Mouse (Mus musculus) left cerebral cortex, postnatal 4 days (tissue): ENCODE data around the gene Thsd7a. TPM values are rescaled to one million over a fixed set of nuclear protein-coding genes. Genes with fewer than 3 reads are reported as not detected.
A peak's percentile ranks its signal among the peaks of the same experiment; 100 is the strongest.

ENCODE experiments used
- DNase-seq: peaks from one replicate; pipeline ENCODE4 v3.0.0-alpha.2; 2022
- intact Hi-C: fragments of 180-260 bp; cut with DNase I; formaldehyde crosslinking; loops from one replicate; pipeline ENCODE4 v1.15.1; 2025
- total RNA-seq, 2 experiments: library from RNA; stranded (reverse); gene quantifications; 2 replicates each; pipeline ENCODE4 v1.2.3; 2021

Gene Thsd7a
- total RNA-seq, 2 experiments from 2014 or later: 42.6 to 46.4 TPM

DNA sequence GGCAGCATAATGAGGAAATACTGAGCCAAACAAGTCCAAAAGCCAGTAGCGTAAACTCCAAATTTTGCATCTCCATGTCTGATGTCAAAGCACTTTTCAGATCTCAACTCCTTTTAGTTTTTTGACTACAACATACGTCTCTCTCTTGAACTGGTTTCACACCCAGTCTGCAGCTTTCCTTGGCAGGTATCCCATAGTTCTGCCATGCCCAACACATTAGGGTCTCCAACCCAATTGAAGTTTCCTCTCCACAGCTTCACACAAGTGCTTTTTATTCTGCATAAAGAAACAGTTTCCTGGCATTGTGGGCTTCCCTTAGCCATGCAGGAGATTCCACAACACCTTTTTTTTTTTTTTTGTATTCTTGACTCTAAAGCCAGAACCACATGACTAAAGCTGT lies 50.1 kb downstream of the Thsd7a start:
- intact Hi-C loops: no loop called here
- no peak for DNase-seq

DNA sequence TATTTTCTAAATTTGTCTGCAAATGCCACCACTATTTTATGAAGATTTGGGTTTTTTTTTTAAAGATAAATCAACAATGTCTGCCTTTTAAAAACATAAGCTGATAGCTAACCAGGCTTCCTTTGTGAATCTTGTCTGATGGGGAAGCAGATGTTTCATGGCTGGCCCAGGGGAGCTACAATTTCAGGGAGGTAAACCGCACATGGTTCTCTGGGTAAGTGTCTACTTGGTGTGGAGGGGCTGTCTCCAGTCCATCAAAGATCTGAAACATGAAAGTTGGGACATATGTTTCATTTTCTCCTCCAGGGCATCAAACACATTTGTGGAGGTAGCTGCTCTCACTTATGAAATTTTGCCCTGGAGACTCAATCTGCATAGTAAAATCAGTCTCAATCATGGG lies 55.5 kb downstream of the Thsd7a start:
- no peak for DNase-seq
- intact Hi-C loops: no loop called here

DNA sequence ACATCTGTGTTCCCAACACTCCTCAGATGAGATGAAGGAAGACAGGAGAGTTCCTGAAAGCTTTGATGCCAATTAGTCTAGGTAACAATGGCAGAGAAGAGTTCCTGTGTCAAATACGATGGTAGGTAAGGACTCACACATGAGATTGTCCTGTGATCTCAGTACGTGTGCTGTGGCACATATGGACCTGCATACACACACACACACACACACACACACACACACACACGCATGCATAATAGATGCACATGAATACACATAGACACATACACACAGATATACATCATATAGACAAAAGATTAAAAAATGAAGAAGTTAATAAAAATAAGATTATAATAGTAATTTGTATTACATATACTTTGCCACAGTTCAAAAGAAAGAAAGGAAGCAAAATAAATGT lies 56.0 kb downstream of the Thsd7a start:
- intact Hi-C loops: no loop called here

DNA sequence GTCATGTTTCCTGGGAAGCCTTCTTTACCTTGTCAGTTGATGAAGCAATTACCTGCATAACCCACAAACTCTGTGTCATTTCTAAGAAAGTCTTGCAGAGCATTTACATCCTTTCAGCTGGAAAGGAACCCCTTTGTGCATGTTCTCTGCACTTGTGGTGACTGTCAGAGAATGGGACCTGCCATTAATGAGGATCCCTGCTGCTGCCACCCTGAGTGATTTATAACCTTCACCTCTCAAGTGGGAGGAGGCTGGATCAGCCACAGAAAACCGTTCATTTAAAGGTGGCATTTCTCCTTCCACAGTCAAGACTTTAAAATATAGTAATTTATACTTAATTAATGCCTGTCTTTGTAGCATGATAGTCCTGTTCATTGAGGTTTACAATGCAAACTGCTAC lies 99.6 kb downstream of the Thsd7a start:
- no peak for DNase-seq
- intact Hi-C loops: no loop called here

More for the DNA sequence above, 56.0 kb downstream of the Thsd7a start:
- DNase-seq: no peak

DNA sequence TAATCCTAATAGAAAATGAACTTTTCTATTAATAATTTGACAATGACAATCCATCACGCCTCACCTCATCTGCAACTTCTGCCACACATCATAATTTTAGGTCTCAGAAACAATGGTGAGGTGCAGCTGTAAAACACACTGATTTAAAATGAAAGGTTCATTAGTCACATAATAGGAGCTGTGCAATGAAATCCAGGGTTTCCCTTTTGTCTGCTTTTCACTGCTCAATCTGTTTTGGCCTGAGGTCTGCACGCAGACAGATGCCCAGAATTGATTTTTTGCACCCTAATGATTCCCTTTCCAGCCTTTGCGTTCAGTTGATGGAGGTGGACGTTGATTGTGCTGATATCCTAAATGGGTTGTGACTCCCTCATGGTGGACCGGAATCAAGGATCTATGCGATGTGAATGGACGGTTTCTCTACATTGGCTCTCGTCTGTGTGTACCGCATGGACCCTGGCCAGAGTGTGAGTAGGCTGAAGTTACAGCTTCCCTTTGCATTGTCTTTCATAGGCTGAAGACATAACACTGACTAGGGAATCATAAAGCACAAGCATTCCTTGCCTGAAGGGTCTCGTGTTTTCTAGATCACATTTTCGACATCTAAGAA lies 120.5 kb downstream of the Thsd7a start:
- intact Hi-C loops: no loop called here
- DNase-seq: no peak

DNA sequence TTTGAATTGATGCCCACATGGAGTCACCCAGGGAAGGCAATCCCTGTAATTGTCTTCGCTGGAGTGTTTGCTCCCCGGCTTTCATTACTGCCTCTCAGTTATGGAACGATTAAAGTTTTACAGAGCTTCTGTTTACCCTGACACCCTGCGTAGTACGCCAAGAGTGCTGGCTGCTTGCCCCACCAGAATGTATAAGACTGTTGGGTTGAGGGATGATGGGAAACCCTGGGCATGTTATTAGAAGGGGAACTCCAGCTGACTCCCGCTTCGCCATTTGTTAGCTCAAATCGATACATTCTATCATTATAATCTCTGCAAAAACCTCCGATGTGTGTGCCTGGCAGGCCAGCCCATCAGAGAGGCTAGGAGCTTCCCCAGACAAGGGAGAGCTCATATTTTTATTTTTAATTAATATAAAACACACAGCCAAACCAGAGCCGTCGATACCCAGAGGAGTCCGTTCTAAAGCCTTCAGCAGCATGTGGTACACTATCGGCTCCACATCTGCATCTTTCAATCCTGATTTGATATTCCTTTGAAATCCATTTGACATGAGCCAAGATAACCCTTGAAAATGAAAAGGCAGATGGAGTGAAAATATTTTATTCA lies 142.5 kb downstream of the Thsd7a start:
- no peak for DNase-seq
- intact Hi-C loops: no loop called here

DNA sequence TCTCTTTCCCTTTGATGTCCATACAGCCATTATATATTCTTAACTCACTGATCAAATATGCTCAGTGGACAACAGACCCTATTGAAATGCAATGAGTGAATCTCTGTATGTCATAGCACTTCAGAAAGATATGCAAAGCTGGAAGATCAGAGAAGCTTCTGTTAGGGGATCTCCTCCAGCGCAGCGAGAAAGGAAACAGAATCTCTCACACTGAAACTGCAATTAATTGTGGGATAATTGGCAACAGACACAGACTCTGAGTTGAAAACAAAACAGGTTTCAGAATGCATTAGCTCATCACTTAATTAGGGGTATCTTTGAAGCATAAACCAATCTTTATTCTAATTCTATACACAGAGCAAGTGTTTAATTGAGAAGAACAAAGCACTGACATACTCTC lies 146.3 kb downstream of the Thsd7a start:
- DNase-seq: no peak
- intact Hi-C loops: no loop called here

DNA sequence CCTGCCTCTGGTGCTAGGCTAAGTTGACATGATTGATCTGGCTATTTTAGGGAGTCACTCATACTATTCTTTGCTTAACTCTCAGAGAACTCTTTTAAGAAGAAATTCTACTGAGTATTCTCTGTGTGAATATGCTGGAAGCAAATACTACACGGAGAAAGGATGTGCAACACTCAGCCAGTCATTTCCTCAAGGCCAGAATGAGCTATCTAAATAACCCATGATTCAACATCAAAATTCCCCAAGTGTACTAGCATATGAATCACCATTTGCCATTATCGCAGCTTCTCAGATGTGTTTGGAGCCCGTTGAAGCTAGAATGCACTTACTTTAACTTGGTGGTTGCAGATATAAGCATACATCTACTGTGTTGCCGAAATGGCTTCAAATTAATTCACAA lies 147.0 kb downstream of the Thsd7a start:
- intact Hi-C loops: no loop called here
- no peak for DNase-seq

DNA sequence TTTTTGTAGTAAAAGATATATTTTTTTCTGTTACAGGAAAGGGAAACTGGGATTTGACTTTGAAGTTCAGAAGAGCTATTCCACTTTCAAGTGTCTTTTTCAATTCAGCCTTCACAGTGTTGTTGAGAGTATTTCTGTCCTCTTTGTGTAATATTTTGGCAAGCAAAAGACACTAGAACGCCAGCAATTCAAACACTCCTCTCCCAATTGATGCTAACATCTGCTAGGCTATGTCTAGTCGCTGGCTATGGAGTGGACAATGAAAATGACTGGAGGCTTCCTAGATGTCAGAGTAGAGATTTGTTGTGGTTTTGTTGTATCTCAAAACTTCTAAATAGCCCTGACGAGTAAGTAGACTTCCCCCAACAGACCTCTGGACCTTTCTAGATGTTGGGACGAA lies 164.8 kb downstream of the Thsd7a start:
- no peak for DNase-seq
- intact Hi-C loops: no loop called here

DNA sequence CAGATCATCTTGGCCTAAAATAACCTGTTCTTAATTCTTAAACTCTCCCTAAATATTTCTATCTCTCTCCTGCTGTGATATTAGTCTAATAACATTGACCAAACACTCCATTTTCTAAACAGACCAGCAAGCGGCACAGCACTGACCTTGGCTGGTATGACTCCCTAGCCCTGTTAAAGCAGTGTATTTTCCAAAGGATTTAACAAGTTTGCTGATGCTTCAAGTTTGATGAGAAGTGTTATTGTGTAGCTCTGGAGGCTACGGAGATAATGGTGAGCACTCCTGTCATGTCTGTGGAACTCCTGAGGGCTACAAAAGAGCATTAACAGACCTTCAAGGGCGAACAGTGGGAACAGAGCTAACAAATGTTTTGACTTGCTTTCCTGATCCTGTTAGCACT lies 168.1 kb downstream of the Thsd7a start:
- intact Hi-C loops: no loop called here
- DNase-seq: no peak

DNA sequence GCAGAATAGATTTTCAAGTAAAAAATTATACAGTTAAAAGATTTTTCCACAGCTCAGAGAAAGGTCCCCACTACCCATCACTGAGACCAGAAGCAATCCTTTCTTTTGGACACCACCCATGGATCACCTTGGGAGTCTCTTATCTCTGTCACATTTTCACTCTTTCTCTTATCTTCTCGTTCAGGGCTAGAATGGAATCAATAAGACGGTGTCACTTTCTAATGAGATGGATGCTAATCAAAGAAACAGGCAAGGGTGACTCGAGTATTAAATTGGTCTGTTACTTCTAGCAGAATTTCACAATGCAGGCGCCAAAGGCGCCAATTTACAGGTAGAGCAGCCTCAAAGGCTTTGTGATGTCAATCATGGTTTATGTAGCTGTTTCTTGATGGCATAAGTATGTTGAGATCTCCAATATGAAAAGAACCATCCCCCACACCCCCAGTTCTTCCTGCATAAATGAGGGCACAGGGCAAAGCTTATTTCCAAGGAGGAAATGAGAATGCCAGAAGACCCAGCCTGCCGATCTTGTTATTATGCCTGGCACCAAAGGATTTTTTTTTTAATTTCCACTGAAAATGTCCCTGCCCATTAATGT lies 173.5 kb downstream of the Thsd7a start:
- intact Hi-C loops: no loop called here
- no peak for DNase-seq

DNA sequence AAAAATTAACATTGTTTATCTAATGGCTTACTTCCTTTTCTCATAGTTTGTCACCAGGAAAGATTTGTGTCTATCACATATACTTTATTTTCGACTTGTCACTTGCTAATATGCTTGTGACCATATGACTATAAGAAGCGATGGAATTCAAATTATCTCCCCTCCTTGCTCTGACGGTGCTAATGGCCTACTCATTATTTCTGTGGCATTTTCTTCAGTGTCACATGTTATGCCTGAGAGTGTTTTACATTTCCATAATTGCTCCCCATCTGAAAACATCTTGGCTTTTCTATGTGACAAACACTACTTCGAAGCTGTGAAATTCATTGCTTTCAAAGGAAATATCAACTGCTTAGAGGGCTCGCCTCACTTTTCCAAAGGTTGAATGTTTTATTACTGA lies 177.0 kb downstream of the Thsd7a start:
- no peak for DNase-seq
- intact Hi-C loops: no loop called here

DNA sequence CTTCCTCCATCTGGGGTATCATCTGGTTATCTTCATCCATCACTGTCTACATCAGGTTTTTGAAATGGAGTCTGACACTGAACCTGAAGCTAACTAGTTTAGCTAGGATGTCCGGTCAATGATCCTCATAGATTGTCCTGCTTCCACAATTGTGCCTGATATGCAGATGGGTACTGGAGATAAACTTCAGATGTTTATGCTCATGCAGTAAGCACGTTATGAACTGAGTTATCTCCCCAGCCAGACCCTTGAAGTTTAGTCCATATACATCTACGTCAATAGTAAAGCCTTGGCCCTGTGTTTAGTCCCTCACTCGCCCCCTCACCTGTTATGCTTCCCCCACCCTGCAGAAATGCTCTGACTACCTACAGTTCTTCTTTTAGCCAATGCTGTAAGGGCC lies 184.1 kb downstream of the Thsd7a start:
- DNase-seq: no peak
- intact Hi-C loops: no loop called here

DNA sequence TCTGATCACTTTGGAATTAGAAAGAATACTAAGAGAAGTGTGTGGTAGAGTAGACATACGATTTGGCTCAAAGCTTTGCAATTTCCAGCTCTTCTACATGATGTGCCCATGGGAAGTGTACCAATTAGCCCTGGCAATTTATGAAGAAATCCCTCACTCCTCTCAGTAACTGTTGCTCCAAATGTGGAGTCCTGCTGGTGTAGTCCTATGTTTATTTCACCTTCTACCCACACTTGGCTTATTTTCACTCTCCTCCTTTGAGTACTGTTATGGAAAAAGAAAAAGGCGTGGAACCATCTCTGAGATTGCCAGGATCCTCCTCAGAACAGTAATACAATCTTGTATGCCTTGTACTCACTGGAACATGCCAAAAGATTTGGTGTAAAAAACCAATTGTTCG lies 186.9 kb downstream of the Thsd7a start:
- intact Hi-C loops: no loop called here
- no peak for DNase-seq

DNA sequence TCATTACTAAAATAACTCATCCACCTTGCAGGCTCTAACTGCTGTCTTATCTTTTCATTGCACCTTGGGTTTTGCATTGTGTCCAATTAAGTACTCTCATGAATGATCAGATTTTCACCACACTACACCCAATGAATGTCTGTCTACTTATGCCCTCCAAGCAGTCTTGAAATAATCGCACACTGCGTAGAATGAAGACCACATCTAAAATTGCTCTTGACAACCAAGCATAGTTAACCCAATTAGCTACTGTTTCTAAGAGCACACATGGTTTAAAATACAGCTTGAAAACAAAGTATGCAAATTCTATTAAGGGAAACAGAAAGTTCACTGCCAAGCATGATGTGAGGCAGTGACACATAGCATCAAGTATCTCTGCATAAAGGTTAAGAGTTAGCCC lies 188.7 kb downstream of the Thsd7a start:
- intact Hi-C loops: no loop called here
- no peak for DNase-seq

DNA sequence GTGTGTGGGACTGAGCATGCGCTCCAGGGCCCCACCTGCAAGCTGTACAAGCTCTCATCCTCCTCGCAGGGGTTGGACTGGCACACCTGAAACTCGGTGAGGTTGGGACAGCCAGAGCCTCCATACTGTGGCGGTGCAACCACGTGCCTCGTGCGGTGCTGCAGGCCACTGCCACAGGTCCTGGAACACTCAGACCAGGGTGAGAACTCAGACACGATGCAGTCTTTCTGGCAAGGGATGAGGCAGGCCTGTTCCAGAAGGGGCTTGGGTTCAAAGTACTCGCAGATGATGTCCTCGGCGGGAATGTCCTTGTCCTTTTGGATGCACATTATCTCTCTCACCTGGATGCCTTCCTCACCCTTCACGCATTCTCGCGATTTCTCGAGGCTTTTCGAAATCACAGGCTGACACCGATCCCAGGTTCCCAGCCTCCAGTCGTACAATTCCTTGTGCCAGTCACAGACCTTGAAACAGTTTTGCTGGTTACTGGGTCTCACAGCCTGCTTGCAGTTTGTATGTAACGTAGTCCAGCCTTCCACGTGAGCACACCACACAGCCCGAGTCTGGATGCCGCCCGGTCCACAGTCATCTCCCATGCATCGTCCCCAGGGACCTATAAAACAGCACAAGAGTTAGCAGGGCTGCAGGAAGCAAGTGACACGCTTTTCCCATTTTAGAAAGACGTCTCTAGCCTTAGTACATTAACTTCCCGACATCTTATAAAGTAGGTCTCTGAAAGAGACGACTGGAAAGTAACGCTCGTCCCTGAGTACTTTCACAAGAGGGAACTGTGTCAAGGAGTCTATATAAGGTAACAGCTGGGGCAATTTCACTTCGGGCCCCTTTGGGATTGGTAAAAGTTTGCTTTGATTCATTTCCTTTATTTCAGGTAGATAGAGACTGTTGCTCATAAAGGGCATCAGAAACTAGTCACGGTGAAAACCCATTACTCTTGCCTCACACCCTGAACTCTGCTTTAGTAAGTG lies 193.8 kb downstream of the Thsd7a start:
- DNase-seq: peak; percentile 0
- intact Hi-C loops: no loop called here

DNA sequence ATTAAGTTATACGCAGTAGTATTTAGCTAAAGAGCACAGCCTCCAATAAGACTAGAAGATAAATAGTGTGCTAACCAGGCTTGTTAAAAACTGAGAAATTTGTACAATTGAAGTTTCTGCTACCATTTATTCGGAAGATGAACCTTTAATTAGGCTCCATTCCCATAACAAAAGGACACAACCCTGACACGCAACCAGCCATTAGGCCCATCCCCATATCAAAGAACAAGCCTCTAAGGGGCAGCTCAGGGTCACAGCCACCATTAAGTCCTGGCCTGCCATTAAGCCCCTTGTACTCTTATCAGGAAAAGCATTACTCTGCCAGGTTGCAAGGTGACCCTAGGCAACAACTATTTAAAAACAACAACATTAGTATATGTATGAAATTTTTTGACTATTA lies 198.0 kb downstream of the Thsd7a start:
- no peak for DNase-seq
- intact Hi-C loops: no loop called here

DNA sequence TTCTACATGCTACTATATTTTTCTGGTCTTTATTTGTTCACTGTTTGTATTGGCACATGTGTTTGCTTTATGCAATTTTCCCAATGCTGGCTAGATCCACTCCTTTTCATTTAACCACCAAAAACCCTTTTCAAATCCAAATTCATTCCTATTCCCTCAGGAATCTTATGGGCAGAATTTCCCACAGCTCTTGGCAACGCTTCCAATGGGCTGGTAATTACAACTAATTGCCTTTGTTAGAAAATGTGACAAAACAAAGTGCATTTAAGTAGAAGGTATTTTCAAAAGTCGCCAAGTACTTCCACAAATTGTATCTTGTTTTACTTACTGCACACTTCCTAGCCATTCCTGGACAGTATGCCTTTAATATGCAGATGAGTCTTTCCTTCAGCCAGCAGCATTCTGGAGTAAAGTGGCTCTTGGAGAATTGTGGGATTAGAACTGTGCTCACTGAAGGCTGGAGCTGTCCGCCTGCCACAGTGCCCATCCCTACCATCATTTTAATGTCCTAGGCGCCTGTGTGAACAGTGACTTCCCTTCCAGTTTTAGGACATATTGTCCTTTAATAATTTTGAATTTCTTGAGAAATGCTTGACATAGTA lies 199.1 kb downstream of the Thsd7a start:
- DNase-seq: peak; percentile 41
- intact Hi-C loops: no loop called here

DNA sequence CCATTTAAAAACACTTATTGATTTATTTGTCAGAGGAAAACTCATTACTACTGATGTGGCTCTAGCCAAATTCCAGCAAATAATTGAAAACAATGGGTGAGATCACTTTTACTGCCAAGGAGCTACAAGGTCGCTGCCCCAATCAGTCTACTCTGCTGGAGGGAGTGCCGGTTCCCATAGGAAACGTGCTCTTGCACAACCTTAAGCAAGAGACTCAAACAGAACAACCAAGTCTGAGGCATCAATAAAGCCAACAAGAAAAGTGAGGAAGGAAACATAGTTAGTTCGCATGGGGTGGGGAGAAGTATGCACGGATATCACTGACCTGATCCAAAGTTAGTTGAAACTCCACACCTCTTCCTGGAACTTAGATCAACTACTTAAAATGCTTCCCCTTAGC lies 205.1 kb downstream of the Thsd7a start:
- intact Hi-C loops: loop anchor here (10.0 kb wide), 1 partner anchor 59 kb away; no protein-coding TSS in a partner anchor
- DNase-seq: no peak

DNA sequence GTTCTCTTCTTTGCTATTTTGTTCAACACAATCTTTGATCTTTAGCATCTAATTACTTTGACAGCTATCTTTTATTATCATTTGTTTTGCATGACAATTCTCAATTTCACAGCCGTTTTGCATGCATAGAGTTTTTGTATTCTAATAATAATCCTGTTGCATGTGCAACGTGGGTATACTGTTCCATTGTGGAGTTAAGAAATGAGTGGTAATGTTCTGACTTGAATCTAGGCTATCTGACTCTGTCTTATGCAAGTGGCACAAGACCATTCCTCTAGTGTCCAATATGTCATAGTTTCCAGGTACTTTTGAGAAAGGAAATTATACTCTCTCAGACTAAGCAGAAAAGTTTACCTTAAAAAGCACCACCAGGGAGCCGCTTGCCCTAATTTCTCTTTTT lies 206.7 kb downstream of the Thsd7a start:
- no peak for DNase-seq
- intact Hi-C loops: loop anchor here (10.0 kb wide), 1 partner anchor 58 kb away; no protein-coding TSS in a partner anchor

DNA sequence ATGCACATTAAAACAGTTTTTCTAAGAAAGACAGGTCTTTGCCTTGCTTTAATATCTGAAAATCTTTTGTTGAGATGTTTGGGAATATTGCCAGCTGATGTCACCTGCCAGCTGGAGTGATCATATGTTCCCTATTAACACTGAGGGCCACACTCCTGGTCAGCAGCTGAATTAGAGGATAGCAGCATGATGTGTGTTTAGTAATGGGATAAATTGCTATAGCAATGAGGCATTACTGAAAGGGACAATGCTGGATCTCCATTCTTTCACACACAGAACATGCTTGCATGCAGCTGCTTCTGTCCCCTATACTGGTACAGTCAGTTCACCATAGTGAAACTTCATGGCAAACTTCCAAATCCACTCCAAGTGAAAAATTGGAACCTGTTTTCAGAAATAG lies 230.1 kb downstream of the Thsd7a start:
- intact Hi-C loops: no loop called here

More for the DNA sequence above, 230.1 kb downstream of the Thsd7a start:
- DNase-seq: peak; percentile 42
